Mouse (Mus musculus) kidney, embryonic 16.5 days (tissue): ENCODE data around the gene Ephx1. TPM values are rescaled to one million over a fixed set of nuclear protein-coding genes. Genes with fewer than 3 reads are reported as not detected.
"Not testable (repeated sequence)": the region's sequence is repeated elsewhere in the genome, so short reads cannot be mapped to it uniquely, and the experiment has no call there.

Experiments
- ATAC-seq: fragments of 200-750 bp; cut with Nextera tagmentation; 2 replicates; pipeline ENCODE4 v1.8.0; 2017; ENCODE audit warnings: moderate TSS enrichment; ENCODE audit not compliant: low FRiP score, low TSS enrichment
- H3K27ac ChIP-seq: fragments of 300-500 bp; sonication (generic); 2 replicates; pipeline ENCODE4 v1.5.1; 2014; ENCODE audit warnings: low read length
- H3K27me3 ChIP-seq: fragments of 300-500 bp; sonication (generic); 2 replicates; pipeline ENCODE4 v1.6.1; 2014; ENCODE audit warnings: low read length, control low read depth, mixed read lengths; ENCODE audit not compliant: insufficient read depth
- H3K36me3 ChIP-seq: fragments of 300-500 bp; sonication (generic); 2 replicates; pipeline ENCODE4 v1.6.1; 2014; ENCODE audit warnings: low read length, control low read depth, mixed read lengths; ENCODE audit not compliant: insufficient read depth
- H3K4me1 ChIP-seq: fragments of 300-500 bp; sonication (generic); 2 replicates; pipeline ENCODE4 v1.6.1; 2014; ENCODE audit warnings: low read length, control low read depth, mixed read lengths; ENCODE audit not compliant: insufficient read depth
- H3K4me2 ChIP-seq: fragments of 300-500 bp; sonication (generic); replicated peaks from 2 replicates; pipeline ENCODE4 v1.6.1; 2014; ENCODE audit warnings: low read depth, low read length
- H3K4me3 ChIP-seq: fragments of 300-500 bp; sonication (generic); 2 replicates; pipeline ENCODE4 v1.5.1; 2014; ENCODE audit warnings: mild to moderate bottlenecking, low read length
- H3K9ac ChIP-seq: fragments of 300-500 bp; sonication (generic); replicated peaks from 2 replicates; pipeline ENCODE4 v1.6.1; 2014; ENCODE audit warnings: low read length
- H3K9me3 ChIP-seq: fragments of 300-500 bp; sonication (generic); 2 replicates; pipeline ENCODE4 v1.6.1; 2016; ENCODE audit warnings: low read length, control low read depth
- WGBS: fragments of 180-500 bp; shearing (Covaris S2); extraction: QIAGEN DNeasy Blood & Tissue Kit; methylation state at CpG from one replicate; pipeline ENCODE4 v1.1.7; 2014; 5-methylcytosine and 5-hydroxymethylcytosine counted together
- polyA plus RNA-seq: library from polyadenylated mRNA; unstranded; fragments of >200 nt; fragmentation: Nextera tagmentation; extraction: Ambion mirVana; gene quantifications from 2 replicates; pipeline ENCODE4 v1.2.1, GENCODE M21; 2015

Ephx1 gene
- polyA plus RNA-seq, 1 experiment from 2014 or later: 8.3 TPM

DNA sequence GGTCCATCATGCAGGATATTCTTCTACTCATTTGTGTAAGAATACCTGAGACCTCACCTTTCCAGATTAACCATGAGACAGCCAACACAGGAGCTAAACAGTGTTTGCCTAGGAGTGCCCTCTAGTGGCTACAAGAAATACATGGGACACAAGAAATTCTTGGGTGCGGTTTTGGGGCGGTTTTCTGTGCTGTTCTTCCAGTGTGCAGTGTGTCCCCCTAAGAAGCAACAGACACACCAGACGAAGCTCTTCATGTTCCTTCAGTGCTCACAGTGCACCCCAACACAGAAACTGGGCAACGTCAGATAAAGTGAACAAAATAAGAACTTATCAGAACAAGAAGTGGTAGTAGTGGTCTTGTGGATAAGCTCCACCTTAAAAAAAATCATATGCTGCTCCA, 18.9 kb upstream of the Ephx1 start:
- H3K9ac ChIP-seq: no peak overlapping the region
- H3K36me3 ChIP-seq: no peaks in the 10 kb centered on the region
- WGBS: 7% methylated on average over 4 of the region's 4 CpGs
- peaks cover 6% of the 10 kb centered on the region; the same call in 1 of the 2 replicates for H3K27me3 ChIP-seq
- H3K9me3 ChIP-seq: no peaks in the 10 kb centered on the region
- H3K4me1 ChIP-seq: no peaks in the 10 kb centered on the region
- H3K27ac ChIP-seq: no peak overlapping the region
- no peak overlapping the region for H3K4me3 ChIP-seq
- H3K4me2 ChIP-seq: no peak overlapping the region
- ATAC-seq: no peak

GRCm38 (mm10) chr1:181037623-181038022, 16.9 kb upstream of the Ephx1 start:
- no peak for ATAC-seq
- H3K27me3 ChIP-seq: peaks cover 6% of the 10 kb centered on the region; the same call in 1 of the 2 replicates
- no peak overlapping the region for H3K4me3 ChIP-seq
- H3K27ac ChIP-seq: no peak overlapping the region
- H3K4me2 ChIP-seq: no peak overlapping the region
- H3K36me3 ChIP-seq: no peaks in the 10 kb centered on the region
- 58% methylated on average over 4 of the region's 4 CpGs for WGBS
- no peaks in the 10 kb centered on the region for H3K4me1 ChIP-seq
- no peak overlapping the region for H3K9ac ChIP-seq
- H3K9me3 ChIP-seq: no peaks in the 10 kb centered on the region

GRCm38 (mm10) chr1:181035015-181035778, 14.5 kb upstream of the Ephx1 start:
- not testable (repeated sequence) for H3K27ac ChIP-seq, H3K9me3 ChIP-seq, ATAC-seq, H3K9ac ChIP-seq, H3K4me2 ChIP-seq, H3K4me1 ChIP-seq, H3K4me3 ChIP-seq, H3K36me3 ChIP-seq, H3K27me3 ChIP-seq
- WGBS: 91% methylated on average over 5 of the region's 5 CpGs

DNA sequence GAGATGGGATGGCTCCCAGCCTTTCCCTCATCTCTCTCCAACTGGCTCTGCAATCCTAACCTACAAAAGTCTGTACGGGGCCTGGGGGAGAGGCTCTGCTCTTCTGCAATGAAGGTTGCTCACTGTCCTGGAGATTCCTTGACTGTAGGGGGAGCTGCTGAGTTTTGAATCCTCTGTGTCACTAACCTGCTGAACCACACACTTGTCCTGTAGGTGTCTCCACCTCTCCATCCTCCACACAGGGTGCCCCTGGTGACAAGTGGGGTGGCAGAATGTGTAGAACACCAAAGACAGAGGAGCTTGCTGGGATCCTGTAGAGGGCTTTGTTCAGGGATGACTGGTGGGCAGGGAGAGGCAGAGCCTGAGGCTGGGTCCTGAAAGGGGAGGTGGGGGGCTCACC, 1.6 kb upstream of the Ephx1 start:
- H3K4me2 ChIP-seq: no peak overlapping the region
- peak; percentile 57 for ATAC-seq
- WGBS: 11% methylated on average over 1 of the region's 1 CpGs
- H3K27ac ChIP-seq: no peak overlapping the region
- H3K9me3 ChIP-seq: no peaks in the 10 kb centered on the region
- H3K4me1 ChIP-seq: peaks cover 9% of the 10 kb centered on the region
- H3K9ac ChIP-seq: no peak overlapping the region
- no peak overlapping the region for H3K4me3 ChIP-seq
- H3K36me3 ChIP-seq: no peaks in the 10 kb centered on the region
- H3K27me3 ChIP-seq: no peaks in the 10 kb centered on the region

DNA sequence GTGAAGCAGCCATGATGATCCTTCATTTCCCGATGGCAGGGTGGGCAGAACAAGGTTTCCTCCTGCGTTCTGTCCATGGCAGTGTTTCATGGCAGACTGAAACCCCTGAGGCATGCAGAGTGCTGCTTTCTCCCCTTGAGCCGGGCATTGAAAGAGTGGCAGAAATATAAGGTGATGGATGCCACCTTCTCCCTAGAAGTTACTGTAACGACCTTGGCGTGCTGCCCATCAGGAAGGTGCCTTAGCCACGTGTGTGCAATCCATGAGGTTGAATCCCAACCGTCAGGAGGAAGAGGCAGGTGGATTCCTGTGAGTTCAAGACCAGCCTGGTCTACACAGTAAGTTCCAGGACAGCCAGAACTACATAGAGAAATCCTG, 773 bp upstream of the Ephx1 start:
- H3K27ac ChIP-seq: no peak overlapping the region
- no peak overlapping the region for H3K4me2 ChIP-seq
- no peak for ATAC-seq
- 47% methylated on average over 7 of the region's 7 CpGs for WGBS
- no peaks in the 10 kb centered on the region for H3K27me3 ChIP-seq
- no peaks in the 10 kb centered on the region for H3K36me3 ChIP-seq
- H3K4me1 ChIP-seq: peaks cover 15% of the 10 kb centered on the region
- no peak overlapping the region for H3K9ac ChIP-seq
- H3K4me3 ChIP-seq: no peak overlapping the region
- no peaks in the 10 kb centered on the region for H3K9me3 ChIP-seq

- no peak overlapping the region for H3K4me3 ChIP-seq
- WGBS: 74% methylated on average over 13 of the region's 13 CpGs
- no peaks in the 10 kb centered on the region for H3K36me3 ChIP-seq
- H3K27me3 ChIP-seq: no peaks in the 10 kb centered on the region
- H3K27ac ChIP-seq: no peak overlapping the region
- peaks cover 30% of the 10 kb centered on the region for H3K4me1 ChIP-seq
- no peak overlapping the region for H3K9ac ChIP-seq
- no peak for ATAC-seq
- no peaks in the 10 kb centered on the region for H3K9me3 ChIP-seq
- peak overlapping the region; percentile 99 for H3K4me2 ChIP-seq
Measured at GRCm38 (mm10) chr1:181017890-181018420, 2.7 kb downstream of the Ephx1 start.

GRCm38 (mm10) chr1:181017212-181017711, 3.4 kb downstream of the Ephx1 start:
- peak overlapping the region; percentile 41; the same call in 1 of the 2 replicates for H3K27ac ChIP-seq
- WGBS: 0% methylated on average over 22 of the region's 22 CpGs

GRCm38 (mm10) chr1:181016532-181017131, 4.1 kb downstream of the Ephx1 start:
- WGBS: 4% methylated on average over 21 of the region's 21 CpGs

More at GRCm38 (mm10) chr1:181017212-181017711, 3.4 kb downstream of the Ephx1 start:
- ATAC-seq: peak; percentile 82
- H3K27me3 ChIP-seq: no peaks in the 10 kb centered on the region
- no peaks in the 10 kb centered on the region for H3K9me3 ChIP-seq
- H3K4me1 ChIP-seq: peaks cover 30% of the 10 kb centered on the region
- H3K36me3 ChIP-seq: no peaks in the 10 kb centered on the region
- H3K4me2 ChIP-seq: peak overlapping the region; percentile 99
- H3K9ac ChIP-seq: peak overlapping the region; percentile 56
- H3K4me3 ChIP-seq: peak overlapping the region; percentile 53

GRCm38 (mm10) chr1:181016045-181016444, 4.7 kb downstream of the Ephx1 start:
- WGBS: 72% methylated on average over 4 of the region's 4 CpGs
- no peaks in the 10 kb centered on the region for H3K9me3 ChIP-seq
- H3K4me1 ChIP-seq: peaks cover 34% of the 10 kb centered on the region
- peak overlapping the region; percentile 56 for H3K9ac ChIP-seq
- H3K27me3 ChIP-seq: no peaks in the 10 kb centered on the region
- H3K4me3 ChIP-seq: peak overlapping the region; percentile 53; the same call in 1 of the 2 replicates
- ATAC-seq: no peak
- H3K36me3 ChIP-seq: no peaks in the 10 kb centered on the region
- 0 out of 2 replicates have a peak overlapping the region, but pooled peaks have one; percentile 20 for H3K27ac ChIP-seq
- peak overlapping the region; percentile 99 for H3K4me2 ChIP-seq

More at GRCm38 (mm10) chr1:181016532-181017131, 4.1 kb downstream of the Ephx1 start:
- H3K4me1 ChIP-seq: peaks cover 30% of the 10 kb centered on the region
- 0 out of 2 replicates have a peak overlapping the region, but pooled peaks have one; percentile 51 for H3K27ac ChIP-seq
- peak overlapping the region; percentile 56 for H3K9ac ChIP-seq
- no peaks in the 10 kb centered on the region for H3K9me3 ChIP-seq
- no peaks in the 10 kb centered on the region for H3K27me3 ChIP-seq
- H3K4me3 ChIP-seq: peak overlapping the region; percentile 53
- peak overlapping the region; percentile 99 for H3K4me2 ChIP-seq
- H3K36me3 ChIP-seq: no peaks in the 10 kb centered on the region
- peak; percentile 71 for ATAC-seq
